Mouse (Mus musculus): ENCODE measurements at regions not wholly inside any gene's neighbourhood (a gene's known extent, or its start where the extent isn't known, plus 50 kb on each side); places are given as distances from the start of the nearest gene placed in this dataset.

GRCm38 (mm10) chr2:54177549-54177948, 92.2 kb upstream of the Rprm start:
- TF ChIP-seq CHD2 (IDR thresholded peaks at IDR 0.05; ENCODE audit: low read depth, low read length) = no peak
- TF ChIP-seq ZC3H11A (IDR thresholded peaks at IDR 0.05; ENCODE audit: borderline replicate concordance, low read depth, low read length) = no peak
